Mouse (Mus musculus) cerebellum, adult 18-20 months (tissue): ENCODE results near the gene Mest.

Experiments used
- DNase-seq, 2 experiments: peaks; one replicate each; pipeline ENCODE4 v3.0.0; 2021

The Mest gene

GRCm38 (mm10) chr6:30723331-30723730 lies at the start of gene Mest:
Mest (plus strand) TSS chr6:30723547.
- DNase-seq, result no peak

GRCm38 (mm10) chr6:30673764-30674561 lies 49.4 kb upstream of the Mest start:
- DNase-seq, result no peak

GRCm38 (mm10) chr6:30674714-30675280 lies 48.5 kb upstream of the Mest start:
- no peak for DNase-seq

GRCm38 (mm10) chr6:30675281-30675771 lies 48.0 kb upstream of the Mest start:
- peak in 1 of 2 experiments; percentile 16 for DNase-seq

GRCm38 (mm10) chr6:30676506-30676905 lies 46.8 kb upstream of the Mest start:
- no peak for DNase-seq

- DNase-seq, result no peak
Measured at GRCm38 (mm10) chr6:30677591-30677990, 45.8 kb upstream of the Mest start.

- peak; percentile 12 to 27 for DNase-seq
Measured at GRCm38 (mm10) chr6:30678482-30678881, 44.9 kb upstream of the Mest start.

- no peak for DNase-seq
Measured at GRCm38 (mm10) chr6:30679567-30679966, 43.8 kb upstream of the Mest start.

GRCm38 (mm10) chr6:30680442-30680841 lies 42.9 kb upstream of the Mest start:
- no peak for DNase-seq

GRCm38 (mm10) chr6:30681935-30682900 lies 41.1 kb upstream of the Mest start:
- no peak for DNase-seq

- DNase-seq, result no peak
Measured at GRCm38 (mm10) chr6:30684570-30684969, 38.8 kb upstream of the Mest start.

GRCm38 (mm10) chr6:30687198-30687597 lies 36.1 kb upstream of the Mest start:
- no peak for DNase-seq

GRCm38 (mm10) chr6:30692826-30693225 lies 30.5 kb upstream of the Mest start:
- peak in 1 of 2 experiments; percentile 9 for DNase-seq

- peak; percentile 96 to 98 for DNase-seq
Measured at GRCm38 (mm10) chr6:30693350-30693991, 29.9 kb upstream of the Mest start, which contains the start of gene Cep41. Cep41 (minus strand) TSS chr6:30693749.

GRCm38 (mm10) chr6:30694209-30694608 lies 29.1 kb upstream of the Mest start:
- peak in 1 of 2 experiments; percentile 14 for DNase-seq

- DNase-seq, result no peak
Measured at GRCm38 (mm10) chr6:30695124-30695523, 28.2 kb upstream of the Mest start.

- no peak for DNase-seq
Measured at GRCm38 (mm10) chr6:30697464-30697863, 25.9 kb upstream of the Mest start.

- DNase-seq, result no peak
Measured at GRCm38 (mm10) chr6:30698036-30698435, 25.3 kb upstream of the Mest start.

GRCm38 (mm10) chr6:30700182-30700581 lies 23.2 kb upstream of the Mest start:
- no peak for DNase-seq

- no peak for DNase-seq
Measured at GRCm38 (mm10) chr6:30702881-30703280, 20.5 kb upstream of the Mest start.

- no peak for DNase-seq
Measured at GRCm38 (mm10) chr6:30703476-30703875, 19.9 kb upstream of the Mest start.

- DNase-seq, result no peak
Measured at GRCm38 (mm10) chr6:30703977-30704602, 19.3 kb upstream of the Mest start.
